Mouse (Mus musculus) layer of hippocampus, adult 11-12 months (tissue): ENCODE measurements around the gene Tssk2.
A peak's percentile ranks its signal among the peaks of the same experiment; 100 is the strongest.

ENCODE experiments used
- DNase-seq: peaks from one replicate; pipeline ENCODE4 v3.0.0; 2022; ENCODE audit warnings: low spot score

The Tssk2 gene

GRCm38 (mm10) chr16:17911052-17911595 is 12.7 kb downstream of the Tssk2 start, which contains the start of gene Ess2:
Gene Ess2, minus strand, starts transcription at chr16:17911348.
- DNase-seq = peak; percentile 95

GRCm38 (mm10) chr16:17914307-17915249 is 16.1 kb downstream of the Tssk2 start, which contains the start of gene Gsc2:
Gene Gsc2, minus strand, starts transcription at chr16:17915059.
- DNase-seq = no peak

- DNase-seq = no peak
These were observed 22.1 kb downstream of the Tssk2 start for GRCm38 (mm10) chr16:17920586-17920985.

- peak; percentile 97 for DNase-seq
These were observed 23.1 kb downstream of the Tssk2 start for GRCm38 (mm10) chr16:17921325-17922162.

- DNase-seq = no peak
These were observed 23.7 kb downstream of the Tssk2 start for GRCm38 (mm10) chr16:17922163-17922538.

- DNase-seq = no peak
These were observed 29.1 kb downstream of the Tssk2 start for GRCm38 (mm10) chr16:17927351-17928082.

- DNase-seq = peak; percentile 88
These were observed 29.7 kb downstream of the Tssk2 start, which contains the start of gene Slc25a1 for GRCm38 (mm10) chr16:17928087-17928580. Gene Slc25a1, minus strand, starts transcription at chr16:17928219.

GRCm38 (mm10) chr16:17928627-17929104 is 30.2 kb downstream of the Tssk2 start:
- DNase-seq = peak; percentile 67

GRCm38 (mm10) chr16:17929211-17929610 is 30.8 kb downstream of the Tssk2 start:
- no peak for DNase-seq

- DNase-seq = no peak
These were observed 31.2 kb downstream of the Tssk2 start for GRCm38 (mm10) chr16:17929631-17930030.

GRCm38 (mm10) chr16:17931906-17932460 is 33.5 kb downstream of the Tssk2 start:
- DNase-seq = no peak

- no peak for DNase-seq
These were observed 35.4 kb downstream of the Tssk2 start for GRCm38 (mm10) chr16:17933594-17934444.

GRCm38 (mm10) chr16:17934445-17934910 is 36.0 kb downstream of the Tssk2 start:
- DNase-seq = no peak

- DNase-seq = no peak
These were observed 38.3 kb downstream of the Tssk2 start for GRCm38 (mm10) chr16:17936776-17937175.

GRCm38 (mm10) chr16:17938187-17938586 is 39.8 kb downstream of the Tssk2 start:
- no peak for DNase-seq

- peak; percentile 66 for DNase-seq
These were observed 40.4 kb downstream of the Tssk2 start for GRCm38 (mm10) chr16:17938821-17939220.

GRCm38 (mm10) chr16:17939255-17939751 is 40.9 kb downstream of the Tssk2 start:
- no peak for DNase-seq

- no peak for DNase-seq
These were observed 45.0 kb downstream of the Tssk2 start for GRCm38 (mm10) chr16:17943466-17943865.

GRCm38 (mm10) chr16:17945081-17945831 is 46.8 kb downstream of the Tssk2 start:
- DNase-seq = no peak
